Mouse (Mus musculus) hindlimb bud, embryonic 11.5 days (tissue): ENCODE data around the gene Nova1.

Source experiments
- DNase-seq: peaks from one replicate; pipeline ENCODE4 v3.0.0-alpha.2; 2012; ENCODE audit warnings: low read depth, low spot score; ENCODE audit errors: extremely low spot score

Nova1 gene

GRCm38 (mm10) chr12:46700202-46700601 lies 118.5 kb downstream of the Nova1 start:
- no peak for DNase-seq

GRCm38 (mm10) chr12:46676341-46676740 lies 142.4 kb downstream of the Nova1 start:
- DNase-seq, result no peak

GRCm38 (mm10) chr12:46666706-46667105 lies 152.0 kb downstream of the Nova1 start:
- DNase-seq, result no peak

- no peak for DNase-seq
Measured at GRCm38 (mm10) chr12:46646139-46646611, 172.6 kb downstream of the Nova1 start.

GRCm38 (mm10) chr12:46645365-46645962 lies 173.3 kb downstream of the Nova1 start:
- no peak for DNase-seq
